Mouse (Mus musculus): ENCODE measurements at regions not wholly inside any gene's neighbourhood (a gene's known extent, or its start where the extent isn't known, plus 50 kb on each side); places are given as distances from the start of the nearest gene placed in this dataset.

DNA sequence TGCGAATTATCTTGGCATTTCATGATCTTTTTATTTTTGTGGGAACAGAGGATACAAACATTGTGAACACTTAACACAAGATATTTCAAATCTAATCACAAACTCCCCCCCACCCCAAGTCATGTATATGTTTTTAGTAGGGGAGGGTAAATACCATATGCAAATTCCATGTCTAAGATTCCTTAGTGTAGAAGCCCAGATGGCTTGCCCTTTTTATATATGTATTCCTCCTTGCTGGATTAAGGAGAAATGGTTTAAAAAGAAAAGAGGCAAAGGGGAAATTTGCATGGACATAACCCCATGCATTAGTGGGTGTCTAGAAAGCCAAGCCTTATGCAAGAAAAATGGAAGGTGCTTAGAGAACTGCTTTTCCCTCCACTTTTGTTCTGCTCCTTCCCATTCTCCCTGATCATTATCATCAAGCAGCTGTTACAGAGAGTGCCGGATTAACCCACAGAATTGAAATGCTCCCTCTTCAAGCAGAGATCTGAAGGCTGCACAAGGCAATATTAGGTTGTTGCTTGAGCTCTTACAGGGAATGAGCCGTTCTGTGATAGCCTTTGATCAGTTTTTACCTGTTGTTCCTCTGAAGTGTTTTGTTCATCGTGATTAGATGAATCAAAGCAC, 979.5 kb downstream of the Stpg2 start:
- DNase-seq (ENCODE audit: low read depth, low spot score), result no peak

DNA sequence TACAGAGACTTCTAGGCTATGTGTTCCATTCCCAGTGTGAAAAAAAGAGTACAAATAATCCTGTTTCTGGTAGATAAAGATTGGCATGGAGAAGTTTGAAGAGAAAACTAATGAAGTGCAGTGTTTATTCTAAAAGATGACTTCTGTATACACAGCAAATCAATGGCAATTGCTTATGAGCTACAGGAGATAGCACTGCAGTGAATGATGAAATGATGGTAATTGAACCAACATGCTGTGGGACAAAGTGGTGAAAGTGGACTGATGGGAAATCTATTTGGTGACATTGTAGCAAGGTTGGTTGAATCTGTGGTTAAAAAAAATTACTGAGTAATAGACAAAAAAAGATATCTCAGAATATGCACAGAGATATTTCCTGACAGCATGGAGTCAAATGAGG, 1000.4 kb downstream of the Stpg2 start:
- DNase-seq (ENCODE audit: low read depth, low spot score), result no peak

DNA sequence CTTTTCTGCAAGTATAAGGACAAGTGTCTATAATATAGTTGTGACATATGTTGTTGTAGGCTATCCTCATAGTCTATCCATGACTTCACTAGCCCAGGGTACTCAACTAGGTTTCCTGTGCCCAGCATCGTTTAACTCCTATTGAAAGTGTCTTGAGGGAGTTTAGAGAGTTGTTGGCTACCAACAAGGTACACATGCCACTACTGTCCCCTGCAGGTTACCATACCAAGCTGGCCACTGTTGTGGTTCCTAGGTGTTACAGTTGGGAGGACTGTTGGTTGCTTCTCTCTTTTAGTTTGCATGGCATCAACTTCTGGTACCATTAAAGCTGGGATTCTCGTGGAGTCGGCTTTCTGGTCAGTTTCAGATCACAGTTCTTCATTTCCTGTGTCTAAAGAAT, 990.7 kb downstream of the Pdha2 start:
- no peak for DNase-seq (ENCODE audit: low read depth, low spot score)

- no peak for DNase-seq (ENCODE audit: low read depth, low spot score)
These were observed 981.4 kb downstream of the Pdha2 start for GRCm38 (mm10) chr3:140230712-140231111.

GRCm38 (mm10) chr3:140233144-140233543, 979.0 kb downstream of the Pdha2 start:
- no peak for DNase-seq (ENCODE audit: low read depth, low spot score)

DNA sequence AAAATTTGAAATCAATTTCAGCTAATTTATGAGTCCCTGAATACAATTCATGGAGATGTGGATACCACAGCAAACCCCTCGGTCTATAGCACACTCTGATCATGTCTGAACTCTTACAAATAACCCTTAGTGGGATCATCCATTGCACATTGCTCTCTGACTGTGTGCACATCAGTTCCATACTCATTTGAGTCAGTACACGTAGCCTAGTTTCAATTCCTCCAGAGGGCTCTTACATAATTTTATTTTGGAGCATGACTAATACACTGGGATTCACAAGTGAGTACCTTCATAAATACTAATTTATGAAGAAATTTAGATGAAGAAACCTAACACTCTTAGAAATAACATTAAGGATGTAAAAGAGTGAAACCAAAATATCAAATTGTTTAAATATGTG, 978.3 kb downstream of the Pdha2 start:
- DNase-seq (ENCODE audit: low read depth, low spot score), result no peak

- DNase-seq (ENCODE audit: low read depth, low spot score), result no peak
These were observed 972.9 kb downstream of the Pdha2 start for GRCm38 (mm10) chr3:140239276-140239675.
